Mouse (Mus musculus): Measurements from ENCODE around the gene Ttc30a2.

Ttc30a2 gene

DNA sequence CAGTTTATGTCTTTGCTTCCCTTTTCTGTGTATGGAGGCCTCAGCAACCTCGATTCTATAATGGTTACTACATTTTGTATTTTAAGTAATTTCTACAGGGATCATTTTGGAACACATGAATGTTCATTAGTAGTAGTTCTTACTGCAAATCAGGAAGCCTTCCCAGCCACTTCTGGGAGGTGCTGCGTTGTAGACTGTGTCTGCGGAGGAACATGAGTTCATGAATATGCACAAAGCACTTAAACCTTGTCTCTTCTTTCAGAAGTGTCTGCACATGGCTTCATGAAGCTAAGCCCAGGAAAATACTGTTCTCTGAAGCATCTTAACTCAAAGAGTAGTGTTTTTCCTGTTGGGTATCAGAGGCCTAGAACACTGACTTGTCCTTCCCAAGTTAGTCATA lies 50.0 kb downstream of the Ttc30a2 start:
- DNase-seq (ENCODE audit: low spot score in 2 of 2): no peak

DNA sequence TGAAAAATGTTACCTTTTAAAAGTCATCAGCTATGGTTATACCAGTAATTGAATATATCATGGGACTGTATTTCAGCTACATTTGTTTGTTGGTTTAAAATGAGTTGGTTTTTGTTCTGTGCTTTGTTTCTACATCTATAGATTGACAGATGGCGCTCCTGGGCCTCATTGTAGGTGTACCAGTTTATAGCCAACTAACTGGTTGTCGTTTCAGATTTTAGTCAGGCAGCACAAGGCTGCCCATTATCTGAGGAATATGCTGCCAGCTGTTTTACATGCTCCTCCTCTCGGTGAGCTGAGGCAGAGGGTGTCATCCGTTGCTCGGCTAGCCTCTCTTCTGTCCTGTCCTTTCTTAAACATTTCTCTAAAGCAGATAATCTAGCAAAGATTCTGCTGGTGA lies 51.9 kb downstream of the Ttc30a2 start:
- no peak for DNase-seq (ENCODE audit: low spot score in 2 of 2)

Data from left cerebral cortex, adult 9 months (tissue).